Mouse (Mus musculus) heart, postnatal 36 days (tissue): ENCODE results near the gene Dhdh. TPM values are rescaled to one million over a fixed set of nuclear protein-coding genes. Genes with fewer than 3 reads are reported as not detected.
"Not testable (repeated sequence)": the region's sequence is repeated elsewhere in the genome, so short reads cannot be mapped to it uniquely, and the experiment has no call there.

Source experiments
- DNase-seq, 2 experiments: peaks; one replicate each; pipeline ENCODE4 v3.0.0; 2021 to 2022
- intact Hi-C: fragments of 180-260 bp; cut with DNase I; formaldehyde crosslinking; loops from one replicate; pipeline ENCODE4 v1.15.1; 2025
- total RNA-seq, 2 experiments: library from RNA; stranded (reverse); gene quantifications; 2 replicates each; pipeline ENCODE4 v1.2.3; 2021

Gene Dhdh
- total RNA-seq, 2 experiments from 2014 or later = 7.6 to 7.7 TPM

DNA sequence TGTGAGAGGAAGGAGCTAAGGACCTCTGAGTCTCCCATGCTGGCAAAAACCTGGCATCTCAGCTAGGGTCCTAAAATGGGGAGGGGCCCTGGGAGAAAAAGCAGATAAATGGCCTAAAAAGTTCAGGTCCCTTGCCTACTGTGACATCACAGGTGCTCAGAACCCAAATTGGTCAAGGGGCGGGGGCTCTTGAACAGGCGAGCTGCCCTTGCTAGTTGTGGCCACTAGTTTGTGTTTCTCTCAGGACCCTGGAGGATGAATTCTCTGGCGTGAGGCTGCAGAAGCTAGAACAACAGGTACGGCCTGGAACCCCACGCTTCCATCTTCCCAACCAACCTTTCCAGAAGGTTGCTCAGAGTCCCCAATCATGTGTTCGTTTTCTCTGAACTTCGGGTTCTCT is 25.8 kb upstream of the Dhdh start:
- intact Hi-C loops = no loop called here
- DNase-seq = no peak

DNA sequence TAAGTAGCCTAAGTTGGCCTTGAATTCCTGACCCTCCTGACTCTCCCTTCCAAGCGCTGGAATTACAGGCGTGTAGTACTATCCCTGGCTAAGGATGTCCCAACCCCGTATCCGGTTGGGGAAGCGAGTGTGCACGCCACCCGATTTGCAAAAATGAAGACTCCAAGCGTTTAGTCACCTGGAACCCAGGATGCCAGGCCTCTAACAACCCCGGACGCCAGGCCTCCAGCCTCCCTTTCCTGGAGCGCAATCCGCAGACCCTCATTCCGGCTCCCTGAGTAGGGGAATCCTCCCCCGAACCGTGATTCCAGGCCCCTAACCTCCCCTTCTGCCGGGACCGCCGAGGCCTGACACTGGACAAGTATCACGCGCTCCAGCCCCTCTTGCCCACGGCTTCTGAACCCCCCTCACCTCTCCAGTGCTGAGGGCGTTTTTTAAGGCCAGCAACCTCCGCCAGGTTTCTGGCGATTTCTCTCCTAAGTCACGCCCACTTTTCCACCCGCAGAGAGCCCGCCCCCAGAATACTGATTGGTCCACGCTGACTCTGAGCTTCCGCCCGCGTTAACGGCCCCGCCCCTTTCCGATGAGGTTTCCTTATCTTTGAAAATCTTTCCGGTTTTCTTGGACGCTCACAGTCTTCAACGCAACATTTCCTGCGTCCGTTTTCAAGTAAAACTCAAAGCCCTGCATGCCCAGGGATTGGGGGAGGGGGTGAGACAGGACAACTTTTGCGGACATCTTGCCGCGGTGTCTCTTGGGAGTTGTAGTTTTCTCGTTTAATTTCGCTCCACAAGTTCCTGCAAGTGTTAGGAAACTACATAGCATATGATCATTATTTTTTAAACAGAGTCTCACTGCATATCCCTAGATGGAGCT is 21.5 kb upstream of the Dhdh start, which contains the start of gene Nucb1:
TSS of gene Nucb1 (minus strand) at position 495 of the 876 bp plus-strand sequence.
- peak; percentile 91 to 94 for DNase-seq
- intact Hi-C loops = no loop called here

DNA sequence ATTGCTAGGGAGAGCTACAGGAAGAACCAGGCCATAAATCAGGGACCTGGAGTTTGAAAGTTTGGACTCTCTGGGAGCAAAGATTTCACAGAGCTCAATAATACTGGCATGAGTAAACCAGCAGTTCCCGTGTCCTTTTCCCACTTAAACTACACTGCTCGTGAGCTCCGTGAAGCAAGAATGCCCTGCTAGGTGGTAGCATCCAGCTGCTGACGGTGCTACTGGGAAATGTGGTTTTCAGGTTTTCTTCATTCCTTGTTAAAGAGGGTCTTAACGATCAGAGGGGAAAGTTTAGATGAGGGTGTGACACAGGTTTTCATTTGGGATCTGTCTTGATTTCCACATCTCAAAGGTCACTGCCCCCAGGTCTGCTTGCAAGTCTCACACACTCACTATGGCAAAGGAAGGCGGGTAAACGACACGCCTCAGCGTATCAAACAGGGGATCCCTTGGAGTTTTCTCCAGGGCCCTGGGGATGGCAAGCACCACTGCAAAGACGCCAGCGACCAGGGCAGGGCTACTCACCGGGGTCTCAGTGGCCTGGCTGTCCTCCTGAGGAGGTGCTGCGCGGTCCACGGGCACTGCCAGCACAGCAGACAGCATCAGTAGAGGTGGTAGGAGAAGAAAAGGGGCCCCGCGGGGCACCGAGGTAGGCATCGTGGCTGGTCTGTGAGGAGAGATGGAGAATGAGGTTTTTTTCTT is 20.7 kb upstream of the Dhdh start:
- DNase-seq = no peak
- intact Hi-C loops = no loop called here

DNA sequence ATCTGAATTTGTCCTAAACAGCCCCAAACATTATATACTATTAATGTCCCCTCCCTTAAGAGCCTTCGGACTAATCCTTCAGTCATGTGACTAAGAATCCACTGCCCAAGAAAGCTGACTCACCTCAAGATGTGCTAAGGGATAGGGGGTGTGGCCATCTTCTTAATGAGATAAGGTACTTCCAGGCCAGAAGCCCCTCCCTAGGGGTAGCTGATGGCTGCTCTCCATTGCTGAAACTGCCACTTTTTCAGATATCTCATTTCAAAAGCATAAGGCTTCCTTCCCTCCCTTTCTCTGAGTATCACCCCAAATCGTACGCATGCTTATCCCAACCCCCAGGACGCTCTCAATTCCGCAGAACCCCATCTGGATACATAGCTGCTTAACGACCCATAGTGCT is 20.0 kb upstream of the Dhdh start:
- no peak for DNase-seq
- intact Hi-C loops = no loop called here

DNA sequence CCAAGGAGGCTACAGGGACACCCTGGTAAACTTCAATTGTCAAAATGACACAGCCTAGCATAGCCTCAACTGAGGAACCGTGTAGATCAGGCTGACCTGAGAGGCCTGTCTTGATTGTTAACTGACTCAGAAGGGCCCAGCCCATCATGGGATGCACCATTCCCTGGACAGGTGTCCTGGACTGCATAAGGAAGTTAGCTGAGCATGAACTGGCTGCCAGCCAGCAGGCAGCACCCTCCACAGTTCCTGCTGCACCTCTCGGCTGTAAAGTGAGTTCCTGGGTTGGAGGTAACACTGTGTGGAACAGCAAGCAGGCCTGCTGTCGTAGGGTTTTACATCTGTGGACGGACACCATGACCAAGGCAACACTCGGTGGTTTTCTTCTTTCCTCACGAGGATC is 19.0 kb upstream of the Dhdh start:
- no peak for DNase-seq
- intact Hi-C loops = no loop called here

DNA sequence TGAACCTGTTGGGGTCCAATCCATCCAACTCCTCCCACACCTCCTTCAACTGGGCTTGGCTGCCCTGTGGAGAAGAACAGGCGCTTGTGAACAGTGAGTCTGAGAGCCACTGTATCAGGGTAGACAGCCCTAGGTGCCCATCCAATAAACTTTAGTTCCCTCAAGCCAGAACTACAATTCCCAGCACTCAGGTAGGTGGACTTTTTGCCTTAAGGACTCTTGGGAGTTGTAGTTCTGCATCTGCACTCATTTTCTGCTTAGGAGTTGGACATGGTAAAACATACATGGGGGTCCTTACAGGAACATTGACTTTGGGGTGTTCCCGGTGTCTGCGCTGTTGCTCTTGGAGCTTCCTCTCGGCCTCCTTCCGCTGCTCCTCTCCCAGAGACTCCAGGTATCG is 9.8 kb upstream of the Dhdh start:
- no peak for DNase-seq
- intact Hi-C loops = no loop called here

DNA sequence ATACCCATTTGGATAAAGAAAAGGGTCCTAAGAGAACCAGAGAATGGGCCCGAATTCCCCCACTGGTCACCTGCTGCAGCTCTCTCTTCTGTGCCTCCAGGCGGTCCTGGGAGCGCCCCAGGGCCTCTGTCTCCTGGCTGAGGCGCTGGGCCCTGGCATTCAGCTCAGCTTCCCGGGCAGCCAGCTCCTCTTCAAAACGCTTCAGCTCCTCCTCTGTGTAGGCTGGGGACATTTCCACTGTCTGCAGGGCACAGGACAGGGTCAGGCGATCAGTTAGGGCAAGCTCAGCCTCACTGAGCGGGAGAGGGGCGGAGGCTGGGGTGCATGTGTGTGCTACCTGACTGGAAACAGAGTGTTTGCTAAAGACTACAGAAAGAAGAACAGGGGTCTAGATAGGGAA is 5.9 kb upstream of the Dhdh start:
- intact Hi-C loops = no loop called here
- no peak for DNase-seq

DNA sequence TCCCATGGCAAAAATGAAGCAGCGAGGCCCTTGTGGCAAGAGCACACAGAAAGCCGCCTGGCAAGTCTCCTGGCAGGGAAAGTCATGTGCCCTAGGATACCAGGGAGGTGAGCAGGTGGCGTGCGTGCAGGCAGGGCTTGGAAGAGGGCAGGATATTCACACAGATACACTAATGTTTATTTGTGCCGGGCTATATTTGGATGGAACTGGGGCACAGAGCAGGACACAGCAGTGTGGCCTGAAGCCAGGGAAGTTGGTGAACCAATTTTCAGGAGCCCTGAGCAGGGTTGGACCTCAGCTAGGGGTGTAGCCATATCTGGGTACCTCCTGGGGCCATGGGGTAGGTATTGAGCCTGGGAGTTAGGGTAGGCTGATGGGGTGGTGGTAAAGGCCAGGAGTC is 4.3 kb upstream of the Dhdh start:
- DNase-seq = peak in 1 of 2 experiments; percentile 46
- intact Hi-C loops = no loop called here

DNA sequence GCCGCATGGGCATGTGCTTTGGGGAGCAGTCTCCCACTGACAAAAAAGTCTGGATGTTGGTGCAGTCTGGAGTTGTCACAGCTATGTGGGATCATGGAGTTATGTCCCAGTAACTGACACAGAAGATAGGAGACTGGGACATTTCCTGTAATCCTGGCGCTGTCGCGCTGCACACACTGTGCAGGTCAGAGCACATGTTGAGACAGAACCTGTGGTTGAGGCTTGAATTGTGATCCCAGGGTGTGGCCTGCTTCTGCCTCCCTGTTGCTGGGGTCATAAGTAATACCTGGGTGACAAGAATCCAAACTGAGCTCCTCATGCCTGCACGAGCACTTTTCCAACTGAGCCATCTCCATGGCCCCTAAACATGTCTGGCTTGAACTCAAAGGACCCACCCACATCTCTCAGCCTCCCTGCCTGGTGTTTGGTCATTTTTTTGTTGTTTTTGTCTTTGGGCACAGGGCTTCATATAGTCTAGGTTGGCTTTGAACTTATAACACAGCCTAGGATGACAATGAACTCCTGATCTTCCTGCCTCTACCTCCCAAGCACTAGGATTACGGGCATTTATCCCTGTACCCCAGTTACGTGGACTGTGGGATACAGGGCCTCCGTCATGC is 3.7 kb upstream of the Dhdh start:
- intact Hi-C loops = no loop called here

DNA sequence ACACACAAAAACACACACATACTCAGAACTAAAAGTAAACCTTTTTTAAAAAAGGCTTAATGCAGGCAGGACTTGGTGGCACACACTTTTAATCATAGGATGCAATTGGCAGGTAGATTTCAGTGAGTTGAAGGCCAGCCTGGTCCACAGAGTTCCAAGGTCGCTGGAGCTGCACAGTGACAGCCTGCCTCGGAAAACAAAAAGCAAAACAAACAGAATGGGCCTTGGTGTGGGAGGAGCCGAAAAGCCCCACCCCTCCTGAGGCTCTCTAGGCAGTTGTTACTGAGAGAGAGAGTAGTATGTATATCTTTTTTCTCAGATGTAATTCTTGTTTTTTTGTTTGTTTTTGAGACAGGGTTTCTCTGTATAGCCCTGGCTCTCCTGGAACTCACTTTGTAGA is 2.7 kb upstream of the Dhdh start:
- intact Hi-C loops = no loop called here
- DNase-seq = no peak

More for the DNA sequence above, 3.7 kb upstream of the Dhdh start:
- DNase-seq = no peak

DNA sequence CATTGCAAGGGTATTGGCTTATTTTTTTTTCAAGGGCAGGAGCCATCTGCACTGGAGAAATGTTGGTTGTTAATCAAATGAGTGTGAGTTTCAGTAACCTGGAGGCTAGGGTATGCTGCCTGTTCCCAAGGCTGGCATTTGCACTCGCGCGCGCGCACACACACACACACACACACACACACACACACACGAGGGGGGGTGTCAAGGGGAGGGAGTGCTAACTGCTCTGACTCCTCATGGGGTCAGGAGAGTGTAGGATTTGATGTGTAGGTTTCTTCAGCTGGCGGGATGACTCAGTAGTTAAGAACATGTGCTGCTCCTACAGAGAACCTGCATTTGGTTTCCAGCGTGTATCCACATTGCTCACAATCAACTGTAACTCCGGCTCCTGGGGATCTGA is 2.2 kb upstream of the Dhdh start:
- DNase-seq = no peak
- intact Hi-C loops = no loop called here

DNA sequence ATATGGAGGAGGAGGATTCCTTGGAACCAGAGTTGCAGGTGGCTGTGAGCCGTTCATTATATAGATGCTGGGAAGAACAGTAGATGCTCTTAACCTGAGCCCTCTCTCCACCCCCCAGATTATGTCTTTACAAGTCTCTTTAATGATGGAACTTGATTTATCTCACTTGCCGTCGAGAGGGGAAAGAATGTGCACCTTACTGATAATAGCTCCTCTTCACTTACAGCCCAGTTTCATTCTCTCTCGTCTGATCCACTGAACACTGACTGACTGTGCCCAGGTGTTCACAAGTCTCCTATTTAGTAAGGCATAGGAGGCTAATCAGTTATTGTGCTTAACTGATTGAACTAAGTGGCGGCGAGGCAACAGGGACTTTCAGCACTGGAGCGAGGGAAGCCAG is 973 bp upstream of the Dhdh start:
- DNase-seq = no peak
- intact Hi-C loops = no loop called here

DNA sequence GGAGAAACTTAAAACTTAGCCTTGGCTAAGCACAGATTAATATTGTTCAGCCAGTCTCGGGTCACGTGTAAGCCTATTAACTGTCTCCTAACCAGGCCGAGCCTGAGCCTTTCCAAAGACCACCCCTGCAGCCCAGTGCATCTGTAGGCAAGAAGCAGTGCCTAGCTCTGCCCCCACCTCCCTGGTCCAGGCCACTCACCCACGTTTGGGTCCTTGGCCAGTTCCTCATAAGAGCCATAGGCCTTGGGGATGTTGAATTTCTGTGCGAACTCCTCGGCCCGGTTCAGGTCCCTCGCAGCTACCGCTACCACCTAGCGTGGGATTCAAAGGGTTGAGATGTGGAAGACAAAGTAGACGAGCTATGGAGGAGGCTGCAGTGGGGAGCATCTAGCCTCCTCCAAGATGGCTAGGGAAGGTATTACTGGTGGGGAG is 728 bp downstream of the Dhdh start:
- DNase-seq = no peak
- intact Hi-C loops = no loop called here

DNA sequence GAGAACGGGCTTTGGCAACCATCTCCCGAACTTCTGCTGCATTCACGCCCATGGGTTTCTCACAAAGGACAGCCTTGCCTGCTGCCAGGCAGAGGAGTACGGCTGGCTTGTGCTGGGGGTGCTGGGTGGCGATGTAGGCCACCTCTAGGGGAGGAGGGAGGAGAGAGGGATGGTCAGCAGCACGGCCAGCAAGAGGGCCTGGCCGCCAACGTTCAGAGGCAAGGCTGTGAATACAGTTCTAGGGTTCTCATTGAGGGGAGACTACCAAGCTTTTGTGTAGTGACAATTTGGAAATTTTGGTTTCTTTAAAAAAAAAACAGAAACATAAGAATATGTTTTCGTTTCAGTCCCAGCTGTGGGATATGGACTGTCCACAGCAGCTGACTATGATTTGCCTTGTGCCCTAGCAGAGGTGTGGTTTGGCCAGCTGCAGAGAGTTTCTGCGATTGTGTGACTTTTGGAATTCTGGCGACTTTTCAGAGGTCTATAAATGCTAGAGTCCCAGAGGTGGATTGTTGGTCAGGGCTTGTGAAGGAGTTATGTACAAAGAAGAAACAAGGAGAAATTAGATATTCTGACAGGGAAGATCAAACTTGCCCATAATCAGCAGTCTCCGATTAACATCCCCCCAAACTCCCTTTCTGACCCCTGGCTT is 1.7 kb downstream of the Dhdh start, which contains the start of gene Gm45808:
TSS of gene Gm45808 (minus strand) at position 51 of the 655 bp plus-strand sequence.
- intact Hi-C loops = no loop called here
- DNase-seq = no peak

DNA sequence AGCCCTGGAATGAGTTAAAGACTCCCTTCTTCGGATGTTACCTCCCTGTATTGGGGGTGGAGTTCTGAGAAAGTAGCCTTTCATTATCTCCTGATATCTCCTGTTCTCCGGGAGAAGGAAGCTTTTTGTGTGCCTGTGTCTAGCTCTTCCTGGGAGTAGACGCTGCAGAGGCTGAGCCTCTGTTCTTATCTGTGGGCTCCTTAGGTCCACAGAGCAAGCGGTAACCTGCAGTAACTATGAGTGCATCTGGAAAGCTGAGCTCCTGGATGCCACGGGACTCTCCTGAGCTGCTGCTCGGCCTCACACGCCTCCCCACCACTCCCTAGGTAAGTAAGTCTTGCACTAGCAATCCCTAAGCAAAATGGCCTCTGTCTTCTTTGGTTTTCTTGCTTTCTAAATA is 2.4 kb downstream of the Dhdh start:
- no peak for DNase-seq
- intact Hi-C loops = no loop called here

DNA sequence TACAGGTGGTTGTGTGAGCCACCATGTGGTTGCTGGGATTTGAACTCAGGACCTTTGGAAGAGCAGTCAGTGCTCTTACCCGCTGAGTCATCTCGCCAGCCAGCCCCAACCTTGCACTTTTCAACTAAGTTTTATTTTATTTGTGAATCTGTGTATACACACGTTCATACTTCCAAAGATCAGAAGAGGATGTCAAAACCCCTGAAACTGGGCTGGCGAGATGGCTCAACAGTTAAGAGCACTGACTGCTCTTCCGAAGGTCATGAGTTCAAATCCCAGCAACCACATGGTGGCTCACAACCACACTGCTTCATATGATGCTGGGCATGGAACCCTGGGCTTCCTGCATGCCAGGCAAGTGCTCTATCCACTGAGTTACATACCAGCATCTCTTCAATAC is 3.6 kb downstream of the Dhdh start:
- DNase-seq, intact Hi-C loops: not testable (repeated sequence)

DNA sequence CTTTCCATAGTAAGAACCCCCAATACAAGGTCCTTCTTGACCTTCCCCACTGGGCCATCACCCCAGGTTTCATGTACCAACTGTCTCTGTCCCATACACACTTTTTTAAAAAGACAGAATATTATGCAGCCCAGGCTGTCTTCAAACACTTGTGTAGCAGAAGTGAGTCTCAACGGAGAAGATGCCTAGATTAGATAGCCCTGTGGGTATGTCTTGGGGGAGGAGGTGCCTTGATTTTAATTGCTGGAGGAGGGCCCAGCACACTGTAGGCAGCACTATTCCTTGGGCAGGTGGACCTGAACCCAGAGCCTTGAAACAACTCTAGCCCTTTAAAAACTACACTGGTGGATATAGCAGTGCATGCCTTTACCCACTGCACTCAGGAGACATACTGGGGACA is 6.4 kb downstream of the Dhdh start:
- DNase-seq = no peak
- intact Hi-C loops = no loop called here

DNA sequence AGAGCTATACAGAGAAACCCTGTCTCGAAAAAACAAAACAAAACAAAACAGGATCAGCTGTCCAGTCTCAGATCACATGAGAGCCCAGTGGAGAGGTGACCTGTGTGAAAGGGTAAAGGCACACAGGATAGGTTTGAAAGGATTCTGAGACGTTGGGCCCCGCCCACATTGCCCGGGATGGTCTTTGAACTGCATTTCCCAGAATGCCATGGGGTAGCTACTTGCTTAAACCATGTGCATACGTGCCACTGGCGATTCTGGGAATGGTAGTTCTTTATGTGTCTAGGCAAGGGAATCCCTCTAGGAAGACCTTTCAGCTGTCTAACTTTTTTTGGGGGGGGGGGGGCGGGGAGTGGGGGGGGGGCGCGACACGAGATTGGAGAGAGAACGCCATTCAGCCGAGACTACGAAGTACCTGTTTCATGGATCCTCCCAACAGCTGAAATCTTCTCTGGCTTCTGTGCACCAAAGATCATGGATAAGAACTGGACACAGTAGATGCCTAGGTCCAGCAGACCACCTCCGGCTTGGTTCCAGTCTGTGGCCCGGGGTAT is 7.2 kb downstream of the Dhdh start, which contains the start of gene Tulp2:
TSS of gene Tulp2 (plus strand) at position 504 of the 554 bp plus-strand sequence.
- DNase-seq = peak in 1 of 2 experiments; percentile 55
- intact Hi-C loops = no loop called here

DNA sequence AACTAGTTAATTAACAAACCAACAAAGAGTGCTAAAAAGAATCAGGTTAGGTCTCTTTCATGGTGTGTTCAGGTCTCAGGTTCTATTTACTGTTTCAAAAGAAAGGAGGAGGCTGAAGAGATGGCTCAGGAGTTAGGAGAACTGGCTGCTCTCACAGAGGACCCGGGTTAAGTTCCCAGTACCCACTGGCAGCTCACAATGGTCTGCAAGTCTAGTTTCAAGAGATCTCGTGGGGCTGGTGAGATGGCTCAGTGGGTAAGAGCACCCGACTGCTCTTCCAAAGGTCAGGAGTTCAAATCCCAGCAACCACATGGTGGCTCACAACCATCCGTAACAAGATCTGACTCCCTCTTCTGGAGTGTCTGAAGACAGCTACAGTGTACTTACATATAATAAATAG is 8.3 kb downstream of the Dhdh start:
- DNase-seq, intact Hi-C loops: not testable (repeated sequence)

DNA sequence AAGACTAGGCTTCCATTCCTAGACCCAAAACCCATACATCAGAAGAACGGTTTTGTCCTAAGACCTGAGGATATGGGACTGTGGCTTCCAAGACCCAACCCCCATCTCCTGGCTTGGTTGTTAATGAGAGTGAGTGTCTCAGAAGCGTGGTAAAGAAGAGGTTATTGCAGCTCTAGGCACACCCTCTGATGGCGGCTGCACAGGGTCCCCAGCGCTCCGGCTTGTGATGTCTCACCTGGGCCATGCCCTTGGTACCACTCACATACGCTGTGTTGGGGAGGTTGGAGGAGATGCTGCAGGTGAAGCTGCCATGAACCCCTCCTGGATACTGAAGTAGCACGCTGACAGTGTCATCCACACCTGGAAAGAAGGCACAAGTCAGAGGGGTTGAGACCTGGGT is 9.8 kb downstream of the Dhdh start:
- intact Hi-C loops = no loop called here
- no peak for DNase-seq
